Mouse (Mus musculus) monocyte, adult 5-6 weeks (primary cell): ENCODE data around the gene Taar3. TPM values are rescaled to one million over a fixed set of nuclear protein-coding genes. Genes with fewer than 3 reads are reported as not detected.

Source experiments
- ATAC-seq: fragments of 153-309, 156-312 bp; replicated peaks from 2 replicates; pipeline ENCODE4 v1.8.0; 2017; ENCODE audit warnings: mild to moderate bottlenecking; ENCODE audit not compliant: low TSS enrichment, insufficient number of reproducible peaks, severe bottlenecking, poor library complexity, low FRiP score
- total RNA-seq: library from RNA; stranded (forward); fragments of 200-1000, 200-491, 200-594 nt; gene quantifications from 3 replicates; pipeline ENCODE4 v1.2.3, GENCODE M21; 2017

Gene Taar3
- total RNA-seq, 1 experiment from 2014 or later = not detected

DNA sequence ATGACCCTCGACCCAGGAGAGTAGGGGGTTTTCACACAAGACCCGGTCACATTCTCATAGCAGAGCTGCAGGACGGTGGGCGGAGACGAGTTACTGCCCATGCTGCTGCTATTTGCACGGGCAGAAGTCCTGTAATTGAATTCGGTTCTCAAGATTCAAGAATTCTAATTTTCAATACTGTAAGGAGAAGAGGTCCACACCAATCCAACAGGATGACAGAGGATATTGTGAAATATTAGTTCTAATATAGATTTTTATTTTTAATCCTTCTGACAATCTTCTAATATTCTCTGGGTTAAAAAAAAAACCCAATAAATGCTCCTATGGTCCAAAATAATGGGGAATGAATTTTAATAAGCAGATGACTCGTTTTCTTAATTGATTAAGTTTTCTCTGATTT, 36.2 kb downstream of the Taar3 start, which contains the start of gene Taar6:
Gene Taar6 (minus strand): TSS at position 101 of the 400 bp plus-strand sequence.
- no peak for ATAC-seq

GRCm38 (mm10) chr10:23986419-23986818, 37.1 kb downstream of the Taar3 start:
- ATAC-seq = no peak

GRCm38 (mm10) chr10:23993381-23993780, 44.0 kb downstream of the Taar3 start, which contains the start of gene Taar7a:
TSS of gene Taar7a (minus strand) at chr10:23993481.
- no peak for ATAC-seq

- ATAC-seq = no peak
Observed at GRCm38 (mm10) chr10:23999639-24000038, 50.3 kb downstream of the Taar3 start, which contains the start of gene Taar7b. TSS of gene Taar7b (plus strand) at chr10:23999939.

Other genes with a start within 250 kb of the Taar3 start
- 937 to 1,684 TPM (median 1,621 TPM) in 3 replicates for gene Rps12, start 162.3 kb upstream of the Taar3 start, total RNA-seq
- gene Slc18b1, start 152.6 kb upstream of the Taar3 start, total RNA-seq = not detected in 3 replicates
- gene Vnn3, start 98.1 kb upstream of the Taar3 start, total RNA-seq = 8.6 to 16.8 TPM (median 14.7 TPM) in 3 replicates
- not detected in 3 replicates for gene Vnn1, start 54.9 kb upstream of the Taar3 start, total RNA-seq
- not detected in 3 replicates for gene Taar1, start 29.2 kb upstream of the Taar3 start, total RNA-seq
- gene Taar2, start 11.0 kb upstream of the Taar3 start, total RNA-seq = not detected in 3 replicates
- not detected in 3 replicates for gene Taar4, start 10.9 kb downstream of the Taar3 start, total RNA-seq
- gene Taar5, start 21.1 kb downstream of the Taar3 start, total RNA-seq = not detected in 3 replicates
- gene Taar6, start 36.1 kb downstream of the Taar3 start, total RNA-seq = not detected in 3 replicates
- not detected in 3 replicates for gene Taar7a, start 43.9 kb downstream of the Taar3 start, total RNA-seq
- gene Taar7b, start 50.4 kb downstream of the Taar3 start, total RNA-seq = not detected in 3 replicates
- gene Taar7d, start 77.7 kb downstream of the Taar3 start, total RNA-seq = not detected in 3 replicates
- not detected in 3 replicates for gene Taar7e, start 88.1 kb downstream of the Taar3 start, total RNA-seq
- gene Taar7f, start 100.0 kb downstream of the Taar3 start, total RNA-seq = not detected in 3 replicates
- gene Taar8a, start 126.9 kb downstream of the Taar3 start, total RNA-seq = not detected in 3 replicates
- not detected in 3 replicates for gene Taar8b, start 142.7 kb downstream of the Taar3 start, total RNA-seq
- gene Taar8c, start 152.4 kb downstream of the Taar3 start, total RNA-seq = not detected in 3 replicates
- not detected in 3 replicates for gene Taar9, start 160.0 kb downstream of the Taar3 start, total RNA-seq
- 104 to 141 TPM (median 123 TPM) in 3 replicates for gene Stx7, start 199.7 kb downstream of the Taar3 start, total RNA-seq